Mouse (Mus musculus) right cerebral cortex, postnatal 4 days (tissue): Measurements from ENCODE around the gene Zmynd8.

ENCODE experiments used
- DNase-seq: peaks from one replicate; pipeline ENCODE4 v3.0.0-alpha.2; 2022

Zmynd8 gene

GRCm38 (mm10) chr2:165878907-165879361 is 19.9 kb downstream of the Zmynd8 start:
- no peak for DNase-seq

- DNase-seq, result no peak
These were observed 20.7 kb downstream of the Zmynd8 start for GRCm38 (mm10) chr2:165878021-165878585.

GRCm38 (mm10) chr2:165877180-165877579 is 21.6 kb downstream of the Zmynd8 start:
- DNase-seq, result no peak

GRCm38 (mm10) chr2:165876201-165876918 is 22.5 kb downstream of the Zmynd8 start:
- no peak for DNase-seq

GRCm38 (mm10) chr2:165875406-165875955 is 23.3 kb downstream of the Zmynd8 start:
- no peak for DNase-seq

GRCm38 (mm10) chr2:165874461-165875339 is 24.1 kb downstream of the Zmynd8 start:
- DNase-seq, result peak; percentile 67

GRCm38 (mm10) chr2:165873777-165874176 is 25.0 kb downstream of the Zmynd8 start:
- DNase-seq, result no peak

- no peak for DNase-seq
These were observed 25.6 kb downstream of the Zmynd8 start for GRCm38 (mm10) chr2:165873196-165873595.

- DNase-seq, result no peak
These were observed 29.6 kb downstream of the Zmynd8 start for GRCm38 (mm10) chr2:165869257-165869656.

- DNase-seq, result no peak
These were observed 30.2 kb downstream of the Zmynd8 start for GRCm38 (mm10) chr2:165868522-165869175.

GRCm38 (mm10) chr2:165867549-165867948 is 31.3 kb downstream of the Zmynd8 start:
- no peak for DNase-seq

- DNase-seq, result no peak
These were observed 31.8 kb downstream of the Zmynd8 start for GRCm38 (mm10) chr2:165866951-165867387.

GRCm38 (mm10) chr2:165866412-165866811 is 32.4 kb downstream of the Zmynd8 start:
- no peak for DNase-seq

- DNase-seq, result no peak
These were observed 34.0 kb downstream of the Zmynd8 start for GRCm38 (mm10) chr2:165864769-165865168.

- DNase-seq, result no peak
These were observed 36.9 kb downstream of the Zmynd8 start for GRCm38 (mm10) chr2:165861683-165862594.

- no peak for DNase-seq
These were observed 37.7 kb downstream of the Zmynd8 start for GRCm38 (mm10) chr2:165860962-165861682.

GRCm38 (mm10) chr2:165860447-165860846 is 38.4 kb downstream of the Zmynd8 start:
- DNase-seq, result no peak

GRCm38 (mm10) chr2:165858453-165859384 is 40.1 kb downstream of the Zmynd8 start:
- no peak for DNase-seq

- peak; percentile 46 for DNase-seq
These were observed 40.9 kb downstream of the Zmynd8 start for GRCm38 (mm10) chr2:165857841-165858426.
